ENCODE assay signal across 8 mouse cellular contexts in genomic region chr19:36183127-36183526, GRCm38 (mm10).
A peak's percentile ranks its signal among the peaks of the same experiment; 100 is the strongest.
DNase-seq lines count a peak whose midpoint lies in the region; ATAC-seq lines count a peak whose summit lies in the region.
"Had no signal": no experiment of that assay in that cellular context is flagged by ENCODE, and none has a peak within 500 bp of the region (broad histone marks: within the 10 kb centered on the region; RNA-seq: fewer than 3 reads in every experiment).

No protein-coding gene starts in this region.

- no peaks in the 10 kb centered on the region; the same call in 1 of the 2 replicates for H3K27me3 ChIP-seq in hindbrain, embryonic 13.5 days

- H3K4me1 ChIP-seq in hindbrain, embryonic 13.5 days (replicated peaks) = no peaks in the 10 kb centered on the region

- peak; percentile 55; the same call in 1 of the 2 replicates for ATAC-seq in hindbrain, embryonic 13.5 days (ENCODE audit: low FRiP score)

- no peak overlapping the region for H3K4me2 ChIP-seq in hindbrain, embryonic 13.5 days

- H3K36me3 ChIP-seq in hindbrain, embryonic 13.5 days = no peaks in the 10 kb centered on the region

- no peaks in the 10 kb centered on the region for H3K9me3 ChIP-seq in hindbrain, embryonic 13.5 days
- H3K9me3 ChIP-seq: megakaryocyte, embryonic 14.5 days had no signal

- no peak overlapping the region for H3K4me3 ChIP-seq in hindbrain, embryonic 13.5 days
- H3K4me3 ChIP-seq: megakaryocyte, embryonic 14.5 days had no signal

- 28% methylated on average over 2 of the region's 2 CpGs for WGBS in hindbrain, embryonic 13.5 days

- H3K9ac ChIP-seq in hindbrain, embryonic 13.5 days = no peak overlapping the region

- DNase-seq in NIH3T3 (ENCODE audit: low read depth) = peak; percentile 95
- DNase-seq in c-Kit-positive CD71-positive TER-119-negative erythroid progenitor cells, embryonic 14.5 days (ENCODE audit: low read depth) = peak; percentile 36
- DNase-seq in frontal cortex, postnatal 10 days (ENCODE audit: low spot score in 2 of 2) = peak; percentile 13 to 40
- peak; percentile 57 for DNase-seq in layer of hippocampus, adult 9-11 months
- DNase-seq in lung, postnatal 10 days = peak; percentile 78
- DNase-seq in right cerebral cortex, postnatal 14 days = peak; percentile 56

- H3K27ac ChIP-seq in hindbrain, embryonic 13.5 days = no peak overlapping the region

Comparison
In these comparisons a context has a peak if more than half of its experiments do, and no peak if none do; other contexts are left out.
1. DNase-seq: peak in every context shown above with its lines; median percentile 95 in NIH3T3; 78 in lung, postnatal 10 days; 57 in layer of hippocampus, adult 9-11 months; 56 in right cerebral cortex, postnatal 14 days; 36 in c-Kit-positive CD71-positive TER-119-negative erythroid progenitor cells, embryonic 14.5 days; 26 in frontal cortex, postnatal 10 days.